Mouse (Mus musculus) CH12.LX (cell line): ENCODE measurements around the gene Hoxa13.

Source experiments
- CTCF ChIP-seq, 2 experiments: IDR thresholded peaks in 1 of 2; conservative IDR thresholded peaks in 1 of 2; 2 replicates each; pipeline ENCODE4 v1.5.1; 2011 to 2012; ENCODE audit warnings: low read depth in 2 of 2, low read length in 2 of 2, improper control_type of control experiment in 1 of 2, inconsistent platforms in 1 of 2, mild to moderate bottlenecking in 1 of 2, moderate library complexity in 1 of 2
- EP300 ChIP-seq: IDR thresholded peaks from 2 replicates; pipeline ENCODE4 v1.6.1; 2011; ENCODE audit warnings: low read length, improper control_type of control experiment
- POLR2A ChIP-seq: IDR thresholded peaks from 2 replicates; pipeline ENCODE4 v1.6.1; 2011; ENCODE audit warnings: low read depth, mild to moderate bottlenecking, improper control_type of control experiment, low read length
- ZKSCAN1 ChIP-seq: IDR thresholded peaks from 2 replicates; pipeline ENCODE4 v1.6.1; 2012; ENCODE audit warnings: low read depth, inconsistent platforms, low read length, improper control_type of control experiment, borderline replicate concordance

- TF ChIP-seq EP300 (no peak), POLR2A (no peak), CTCF (conservative IDR thresholded peaks at IDR 0.05 in 1 of 2, IDR thresholded peaks at IDR 0.05 in 1 of 2; ENCODE audit: low read depth in 2 of 2, low read length in 2 of 2) (no peak), ZKSCAN1 (no peak)
Observed at GRCm38 (mm10) chr6:52268341-52268740, 7.7 kb upstream of the Hoxa13 start.
